Comparison of ENCODE assay signal across 9 mouse cellular contexts in the genomic region with DNA sequence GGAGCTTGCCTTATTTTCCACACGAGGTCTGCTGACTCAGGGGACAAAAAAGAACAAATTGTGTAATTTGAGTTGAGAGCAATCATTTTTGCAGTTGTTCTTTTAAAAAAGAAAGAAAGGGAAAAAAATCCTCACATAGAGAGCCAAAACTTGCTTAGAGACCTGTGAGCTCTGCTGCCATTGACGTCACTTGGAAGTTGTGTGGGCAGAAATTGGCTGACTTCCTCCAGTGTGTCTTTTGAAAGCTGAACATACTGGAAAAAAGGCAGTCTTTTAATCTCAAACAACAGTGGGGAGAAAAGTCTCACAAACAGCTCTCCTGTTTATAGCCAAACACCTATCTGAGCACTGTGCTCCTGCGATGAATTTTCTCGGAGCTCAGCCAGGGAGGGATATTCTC. TPM values are rescaled to one million over a fixed set of nuclear protein-coding genes. Genes with fewer than 3 reads are reported as not detected.
A peak's percentile ranks its signal among the peaks of the same experiment; 100 is the strongest.
DNase-seq lines count a peak whose midpoint lies in the region; ATAC-seq and TF ChIP-seq lines count a peak whose summit lies in the region.
"Had no signal": no experiment of that assay in that cellular context is flagged by ENCODE, and none has a peak within 500 bp of the region (broad histone marks: within the 10 kb centered on the region; RNA-seq: fewer than 3 reads in every experiment).

No protein-coding gene starts in this region.

- 53% methylated on average over 4 of the region's 4 CpGs for WGBS in forebrain, postnatal 0 days
- WGBS in forebrain, embryonic 13.5 days, result 87% methylated on average over 4 of the region's 4 CpGs
- 85% methylated on average over 4 of the region's 4 CpGs for WGBS in heart, embryonic 14.5 days
- 90% methylated on average over 4 of the region's 4 CpGs for WGBS in intestine, postnatal 0 days
- 71% methylated on average over 4 of the region's 4 CpGs for WGBS in forebrain, embryonic 15.5 days
- WGBS in midbrain, embryonic 10.5 days, result 93% methylated on average over 4 of the region's 4 CpGs

- H3K4me1 ChIP-seq in forebrain, postnatal 0 days (ENCODE audit: insufficient read depth), result no peaks in the 10 kb centered on the region
- H3K4me1 ChIP-seq in forebrain, embryonic 13.5 days, result peaks cover under 1% of the 10 kb centered on the region
- peaks cover 23 to 44% of the 10 kb centered on the region in 2 experiments for H3K4me1 ChIP-seq in heart, embryonic 14.5 days (ENCODE audit: control insufficient read depth in 2 of 2, insufficient read depth in 2 of 2, low read length in 2 of 2)
- no peaks in the 10 kb centered on the region for H3K4me1 ChIP-seq in intestine, postnatal 0 days (replicated peaks; ENCODE audit: control insufficient read depth, insufficient read depth, low read length)
- no peaks in the 10 kb centered on the region for H3K4me1 ChIP-seq in forebrain, embryonic 15.5 days
- H3K4me1 ChIP-seq in midbrain, embryonic 10.5 days, result peaks cover 3% of the 10 kb centered on the region

- H3K27me3 ChIP-seq in forebrain, postnatal 0 days (ENCODE audit: insufficient read depth, low read length), result no peaks in the 10 kb centered on the region
- H3K27me3 ChIP-seq in forebrain, embryonic 13.5 days, result no peaks in the 10 kb centered on the region
- no peaks in the 10 kb centered on the region for H3K27me3 ChIP-seq in heart, embryonic 14.5 days (ENCODE audit: control insufficient read depth, insufficient read depth, low read length)
- no peaks in the 10 kb centered on the region for H3K27me3 ChIP-seq in intestine, postnatal 0 days (replicated peaks; ENCODE audit: control insufficient read depth, insufficient read depth, low read length)
- H3K27me3 ChIP-seq in forebrain, embryonic 15.5 days, result no peaks in the 10 kb centered on the region
- H3K27me3 ChIP-seq in midbrain, embryonic 10.5 days (ENCODE audit: low read depth, poor library complexity, severe bottlenecking), result no peaks in the 10 kb centered on the region
- H3K27me3 ChIP-seq: hindbrain, embryonic 15.5 days had no signal

- H3K9ac ChIP-seq in forebrain, postnatal 0 days, result no peak overlapping the region
- H3K9ac ChIP-seq in forebrain, embryonic 13.5 days, result no peak overlapping the region
- H3K9ac ChIP-seq in heart, embryonic 14.5 days (ENCODE audit: low read length), result no peak overlapping the region
- no peak overlapping the region for H3K9ac ChIP-seq in intestine, postnatal 0 days (ENCODE audit: low read depth, low read length)
- no peak overlapping the region for H3K9ac ChIP-seq in forebrain, embryonic 15.5 days (replicated peaks)
- H3K9ac ChIP-seq: hindbrain, embryonic 15.5 days had no signal

- no peaks in the 10 kb centered on the region for H3K9me3 ChIP-seq in forebrain, postnatal 0 days (ENCODE audit: low read length)
- H3K9me3 ChIP-seq in forebrain, embryonic 13.5 days (replicated peaks), result no peaks in the 10 kb centered on the region
- H3K9me3 ChIP-seq in heart, embryonic 14.5 days (ENCODE audit: control insufficient read depth, low read length), result no peaks in the 10 kb centered on the region
- H3K9me3 ChIP-seq in intestine, postnatal 0 days (ENCODE audit: control insufficient read depth), result no peaks in the 10 kb centered on the region
- H3K9me3 ChIP-seq in forebrain, embryonic 15.5 days, result no peaks in the 10 kb centered on the region
- no peaks in the 10 kb centered on the region for H3K9me3 ChIP-seq in midbrain, embryonic 10.5 days (replicated peaks)
- H3K9me3 ChIP-seq: hindbrain, embryonic 15.5 days had no signal

- ATAC-seq in forebrain, postnatal 0 days, result no peak
- ATAC-seq in forebrain, embryonic 13.5 days, result no peak
- ATAC-seq in heart, embryonic 14.5 days (ENCODE audit: insufficient number of reproducible peaks, insufficient read depth, low FRiP score, low read depth), result no peak
- ATAC-seq in intestine, postnatal 0 days, result no peak
- ATAC-seq in forebrain, embryonic 15.5 days (replicated peaks), result no peak

- DNase-seq in forebrain, postnatal 0 days, result peak; percentile 30
- DNase-seq in Muller cell, postnatal 12 days (ENCODE audit: inconsistent ontology term), result peak; percentile 59
- DNase-seq in left cerebral cortex, adult 9 months (ENCODE audit: low spot score in 2 of 2), result peak; percentile 73 to 91
- DNase-seq in midbrain, embryonic 10.5 days (ENCODE audit: low spot score), result no peak

- no peaks in the 10 kb centered on the region for H3K36me3 ChIP-seq in forebrain, postnatal 0 days (ENCODE audit: insufficient read depth)
- no peaks in the 10 kb centered on the region for H3K36me3 ChIP-seq in forebrain, embryonic 13.5 days (ENCODE audit: poor library complexity, severe bottlenecking)
- H3K36me3 ChIP-seq in heart, embryonic 14.5 days (ENCODE audit: control insufficient read depth, insufficient read depth, low read length), result no peaks in the 10 kb centered on the region
- no peaks in the 10 kb centered on the region for H3K36me3 ChIP-seq in intestine, postnatal 0 days (ENCODE audit: control insufficient read depth, insufficient read depth)
- H3K36me3 ChIP-seq in forebrain, embryonic 15.5 days, result no peaks in the 10 kb centered on the region
- no peaks in the 10 kb centered on the region for H3K36me3 ChIP-seq in midbrain, embryonic 10.5 days
- H3K36me3 ChIP-seq: hindbrain, embryonic 15.5 days had no signal

- H3K4me2 ChIP-seq in forebrain, postnatal 0 days (ENCODE audit: low read depth), result no peak overlapping the region
- no peak overlapping the region for H3K4me2 ChIP-seq in forebrain, embryonic 13.5 days
- H3K4me2 ChIP-seq in heart, embryonic 14.5 days (ENCODE audit: low read length), result no peak overlapping the region
- H3K4me2 ChIP-seq in intestine, postnatal 0 days (replicated peaks; ENCODE audit: low read depth), result no peak overlapping the region
- H3K4me2 ChIP-seq in forebrain, embryonic 15.5 days (replicated peaks), result no peak overlapping the region
- H3K4me2 ChIP-seq: hindbrain, embryonic 15.5 days had no signal

- no peak for TF ChIP-seq CTCF in forebrain, postnatal 0 days (IDR thresholded peaks at IDR 0.05; ENCODE audit: low read depth)
- TF ChIP-seq CTCF in intestine, postnatal 0 days (IDR thresholded peaks at IDR 0.05; ENCODE audit: low read depth), result no peak

- H3K27ac ChIP-seq in forebrain, postnatal 0 days (ENCODE audit: low read depth, low read length), result no peak overlapping the region
- no peak overlapping the region for H3K27ac ChIP-seq in forebrain, embryonic 13.5 days
- H3K27ac ChIP-seq in heart, embryonic 14.5 days (replicated peaks in 1 of 2; ENCODE audit: control insufficient read depth in 1 of 2, insufficient read depth in 1 of 2, low read depth in 2 of 2, low read length in 2 of 2), result peak overlapping the region; percentile 10 to 27; a peak in 2 of 4 replicates
- no peak overlapping the region for H3K27ac ChIP-seq in intestine, postnatal 0 days (ENCODE audit: low read depth, low read length)
- no peak overlapping the region for H3K27ac ChIP-seq in forebrain, embryonic 15.5 days (replicated peaks)
- H3K27ac ChIP-seq in midbrain, embryonic 10.5 days (replicated peaks), result no peak overlapping the region
- H3K27ac ChIP-seq: hindbrain, embryonic 15.5 days had no signal

- H3K4me3 ChIP-seq in forebrain, postnatal 0 days (ENCODE audit: low read depth, low read length), result no peak overlapping the region
- H3K4me3 ChIP-seq in forebrain, embryonic 13.5 days, result no peak overlapping the region
- no peak overlapping the region for H3K4me3 ChIP-seq in heart, embryonic 14.5 days (ENCODE audit: control insufficient read depth in 1 of 2, insufficient read depth in 1 of 2, low read depth in 1 of 2, low read length in 2 of 2)
- H3K4me3 ChIP-seq in intestine, postnatal 0 days (ENCODE audit: low read depth, low read length), result no peak overlapping the region
- no peak overlapping the region for H3K4me3 ChIP-seq in forebrain, embryonic 15.5 days
- no peak overlapping the region for H3K4me3 ChIP-seq in midbrain, embryonic 10.5 days
- H3K4me3 ChIP-seq: hindbrain, embryonic 15.5 days had no signal

RNA-seq across cellular contexts. Expression of gene Pde7b, which starts 51.1 kb away (rescaled TPM):
- 8.7 and 9.4 TPM in 2 replicates for total RNA-seq in forebrain, postnatal 0 days (2014; rRNA removed)
- 0.88 and 2.4 TPM in 2 replicates for polyA plus RNA-seq in forebrain, postnatal 0 days (2015; fragmentation: Nextera tagmentation; extraction: Ambion mirVana)
- polyA plus RNA-seq in forebrain, embryonic 13.5 days (2015; fragmentation: Nextera tagmentation; extraction: Ambion mirVana), result 1.8 and 2.6 TPM in 2 replicates
- 12.2 and 12.3 TPM in 2 replicates for polyA plus RNA-seq in heart, embryonic 14.5 days (2014; fragmentation: Nextera tagmentation; extraction: Ambion mirVana)
- 1.5 and 2.8 TPM in 2 replicates for polyA plus RNA-seq in intestine, postnatal 0 days (2015; fragmentation: Nextera tagmentation; extraction: Ambion mirVana)
- polyA plus RNA-seq in forebrain, embryonic 15.5 days (2015; fragmentation: Nextera tagmentation; extraction: Ambion mirVana), result 3.7 and 4.5 TPM in 2 replicates
- polyA plus RNA-seq in midbrain, embryonic 10.5 days (2016; fragmentation: Nextera tagmentation; extraction: Ambion mirVana), result 1.00 and 1.6 TPM in 2 replicates

Comparison
In these comparisons a context has a peak if more than half of its experiments do, and no peak if none do; other contexts are left out.
1. H3K27ac ChIP-seq: peak in heart, embryonic 14.5 days (2 of 2); none in forebrain, postnatal 0 days (single experiment), forebrain, embryonic 13.5 days (single experiment), intestine, postnatal 0 days (single experiment), forebrain, embryonic 15.5 days (single experiment) and midbrain, embryonic 10.5 days (single experiment).